Mouse (Mus musculus) heart, embryonic 12.5 days (tissue): ENCODE results near the gene Lrrc42. TPM values are rescaled to one million over a fixed set of nuclear protein-coding genes. Genes with fewer than 3 reads are reported as not detected.

Source experiments
- ATAC-seq: fragments of 200-750 bp; cut with Nextera tagmentation; 2 replicates; pipeline ENCODE4 v1.8.0; 2017; ENCODE audit warnings: moderate TSS enrichment, moderate library complexity; ENCODE audit not compliant: insufficient number of reproducible peaks, low FRiP score
- H3K27ac ChIP-seq: fragments of 300-500 bp; sonication (generic); 2 replicates; pipeline ENCODE4 v1.5.1; 2016; ENCODE audit warnings: mild to moderate bottlenecking, moderate library complexity; ENCODE audit not compliant: poor library complexity, severe bottlenecking
- H3K27me3 ChIP-seq: fragments of 300-500 bp; sonication (generic); replicated peaks from 2 replicates; pipeline ENCODE4 v1.6.1; 2016; ENCODE audit warnings: mild to moderate bottlenecking, moderate library complexity
- H3K36me3 ChIP-seq: fragments of 300-500 bp; sonication (generic); 2 replicates; pipeline ENCODE4 v1.6.1; 2016; ENCODE audit warnings: mild to moderate bottlenecking, moderate library complexity
- H3K4me1 ChIP-seq: fragments of 300-500 bp; sonication (generic); replicated peaks from 2 replicates; pipeline ENCODE4 v1.6.1; 2016; ENCODE audit warnings: mild to moderate bottlenecking
- H3K4me2 ChIP-seq: fragments of 300-500 bp; sonication (generic); 2 replicates; pipeline ENCODE4 v1.6.1; 2016; ENCODE audit warnings: mild to moderate bottlenecking, moderate library complexity
- H3K4me3 ChIP-seq: fragments of 300-500 bp; sonication (generic); 2 replicates; pipeline ENCODE4 v1.5.1; 2016; ENCODE audit warnings: mild to moderate bottlenecking
- H3K9ac ChIP-seq: fragments of 300-500 bp; sonication (generic); 2 replicates; pipeline ENCODE4 v1.6.1; 2016; ENCODE audit warnings: mild to moderate bottlenecking, moderate library complexity
- H3K9me3 ChIP-seq: fragments of 300-500 bp; sonication (generic); replicated peaks from 2 replicates; pipeline ENCODE4 v1.6.1; 2016; ENCODE audit warnings: mild to moderate bottlenecking, moderate library complexity
- WGBS: fragments of 180-500 bp; shearing (Covaris S2); methylation state at CpG from one replicate; pipeline ENCODE4 v1.1.7; 2016; 5-methylcytosine and 5-hydroxymethylcytosine counted together
- polyA plus RNA-seq: library from polyadenylated mRNA; unstranded; fragments of >200 nt; fragmentation: Nextera tagmentation; extraction: Ambion mirVana; gene quantifications from 2 replicates; pipeline ENCODE4 v1.2.1, GENCODE M21; 2016

The Lrrc42 gene
- polyA plus RNA-seq, 1 experiment from 2014 or later: 60.2 TPM

DNA sequence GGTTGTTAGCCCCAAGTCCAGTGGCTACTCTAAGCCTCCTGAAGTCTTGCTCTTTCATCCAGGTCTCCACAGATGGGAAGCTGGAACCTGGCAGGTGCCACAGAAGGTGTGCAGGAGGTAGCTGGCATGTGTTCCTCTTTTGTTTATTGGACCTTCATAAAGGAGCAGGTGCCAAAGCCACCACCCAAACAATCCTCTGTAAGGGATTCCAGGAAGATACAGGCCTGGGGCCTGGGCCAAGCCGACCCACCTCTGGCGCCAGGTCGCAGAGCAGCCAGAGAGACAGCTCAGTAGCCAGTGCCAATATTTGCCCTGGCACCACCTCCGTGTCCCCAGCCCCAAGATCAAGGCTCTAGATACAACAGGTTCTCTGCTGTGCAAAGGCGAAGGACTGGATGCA lies 31.8 kb downstream of the Lrrc42 start:
- no peaks in the 10 kb centered on the region for H3K9me3 ChIP-seq
- H3K9ac ChIP-seq: no peak overlapping the region
- no peak overlapping the region for H3K4me2 ChIP-seq
- no peak overlapping the region for H3K27ac ChIP-seq
- ATAC-seq: no peak
- H3K36me3 ChIP-seq: no peaks in the 10 kb centered on the region
- no peak overlapping the region for H3K4me3 ChIP-seq
- 0 out of 2 replicates have a peak, but pooled peaks cover 5% of the 10 kb centered on the region for H3K4me1 ChIP-seq
- peaks cover 15% of the 10 kb centered on the region; the same call in 1 of the 2 replicates for H3K27me3 ChIP-seq
- 90% methylated on average over 5 of the region's 5 CpGs for WGBS

DNA sequence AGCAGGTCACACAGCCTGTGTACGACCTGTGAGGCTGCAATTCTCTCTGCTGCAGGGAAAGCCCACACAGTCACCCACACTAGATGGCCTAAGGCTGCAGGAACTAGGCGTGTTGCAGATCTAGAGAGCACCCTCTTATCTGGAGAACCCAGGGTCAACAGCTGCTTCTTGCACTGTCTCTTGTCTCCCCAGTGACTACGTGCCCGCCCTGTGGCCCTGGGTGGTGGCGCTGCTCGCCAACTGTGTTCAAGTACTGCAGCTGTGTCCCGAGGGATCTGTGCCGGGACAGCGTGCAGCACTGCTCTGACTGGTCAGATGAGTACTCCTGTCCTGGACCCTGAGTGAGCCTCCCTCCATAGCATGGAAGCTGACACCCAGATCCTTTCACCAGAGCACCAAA lies 35.8 kb downstream of the Lrrc42 start:
- Histone ChIP-seq H3K4me3 (no peak overlapping the region), H3K4me2 (no peak overlapping the region), H3K27me3 (peaks cover 32% of the 10 kb centered on the region), H3K9ac (no peak overlapping the region), H3K4me1 (0 out of 2 replicates have a peak, but pooled peaks cover 5% of the 10 kb centered on the region), H3K9me3 (no peaks in the 10 kb centered on the region), H3K27ac (no peak overlapping the region), H3K36me3 (no peaks in the 10 kb centered on the region)
- ATAC-seq: no peak; the same call in 1 of the 2 replicates
- 48% methylated on average over 9 of the region's 9 CpGs for WGBS

DNA sequence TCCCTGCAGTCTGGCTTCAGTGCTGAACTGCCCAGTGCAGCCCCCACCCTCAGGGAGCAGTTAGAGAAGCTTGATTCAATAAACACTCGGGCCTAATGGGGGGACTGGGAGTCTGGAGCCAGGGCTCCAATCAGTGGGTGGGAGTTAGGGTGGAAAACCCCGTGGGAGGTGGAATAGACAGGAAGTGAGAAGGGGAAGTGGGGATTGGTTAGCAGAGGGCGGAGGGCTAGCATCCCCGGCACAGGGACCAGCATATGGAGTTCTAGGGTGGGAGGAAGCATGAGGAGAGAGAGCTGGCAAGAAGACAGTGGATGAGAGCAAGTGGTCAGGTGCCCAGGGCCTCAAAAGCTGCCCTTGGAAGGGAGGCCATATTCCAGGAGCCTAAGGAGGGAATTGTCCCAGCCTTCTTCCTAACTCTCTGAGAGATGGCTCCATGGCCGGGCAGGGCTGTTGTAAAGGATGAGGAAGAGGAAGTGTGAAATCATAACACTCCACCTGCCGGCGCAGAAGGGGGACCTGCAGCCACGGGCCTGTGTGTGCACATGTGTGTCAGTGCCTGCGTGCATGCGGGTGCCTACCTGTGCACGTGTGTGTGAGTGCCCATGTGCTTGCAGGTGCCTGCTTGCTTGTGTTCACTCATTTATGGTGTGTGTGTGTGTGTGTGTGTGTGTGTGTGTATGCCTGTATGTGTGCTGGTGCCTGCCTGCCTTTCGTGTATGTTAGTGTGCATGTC lies 39.9 kb downstream of the Lrrc42 start:
- H3K36me3 ChIP-seq: no peaks in the 10 kb centered on the region
- H3K4me1 ChIP-seq: peaks cover 16% of the 10 kb centered on the region
- H3K27ac ChIP-seq: no peak overlapping the region
- H3K9me3 ChIP-seq: no peaks in the 10 kb centered on the region
- WGBS: 64% methylated on average over 12 of the region's 12 CpGs
- H3K4me2 ChIP-seq: no peak overlapping the region
- H3K4me3 ChIP-seq: no peak overlapping the region
- no peak overlapping the region for H3K9ac ChIP-seq
- H3K27me3 ChIP-seq: peaks cover 34% of the 10 kb centered on the region
- no peak for ATAC-seq

DNA sequence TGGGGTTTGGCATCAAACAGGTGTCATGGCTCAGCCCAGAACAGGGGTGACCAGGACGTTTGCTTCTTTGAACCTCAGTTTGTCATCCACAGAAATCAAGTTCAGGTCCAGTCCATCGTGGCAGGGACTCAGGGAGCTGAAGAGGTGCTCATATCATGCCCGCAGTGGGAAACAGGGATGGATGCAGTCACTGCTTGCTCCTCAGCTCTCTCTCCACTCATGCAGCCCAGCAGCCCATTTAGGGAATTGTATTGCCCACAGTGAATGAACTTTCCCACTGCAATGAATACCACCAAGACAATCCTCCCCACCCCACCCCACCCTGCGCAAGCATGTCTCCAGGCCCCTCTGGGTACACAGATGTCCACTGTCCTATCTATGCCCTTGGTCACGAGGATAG lies 41.4 kb downstream of the Lrrc42 start:
- Histone ChIP-seq H3K4me3 (no peak overlapping the region), H3K27ac (no peak overlapping the region), H3K36me3 (peaks cover 9% of the 10 kb centered on the region), H3K4me1 (peaks cover 11% of the 10 kb centered on the region), H3K9ac (no peak overlapping the region), H3K4me2 (no peak overlapping the region), H3K27me3 (peaks cover 29% of the 10 kb centered on the region), H3K9me3 (no peaks in the 10 kb centered on the region)
- ATAC-seq: no peak
- 84% methylated on average over 5 of the region's 5 CpGs for WGBS

DNA sequence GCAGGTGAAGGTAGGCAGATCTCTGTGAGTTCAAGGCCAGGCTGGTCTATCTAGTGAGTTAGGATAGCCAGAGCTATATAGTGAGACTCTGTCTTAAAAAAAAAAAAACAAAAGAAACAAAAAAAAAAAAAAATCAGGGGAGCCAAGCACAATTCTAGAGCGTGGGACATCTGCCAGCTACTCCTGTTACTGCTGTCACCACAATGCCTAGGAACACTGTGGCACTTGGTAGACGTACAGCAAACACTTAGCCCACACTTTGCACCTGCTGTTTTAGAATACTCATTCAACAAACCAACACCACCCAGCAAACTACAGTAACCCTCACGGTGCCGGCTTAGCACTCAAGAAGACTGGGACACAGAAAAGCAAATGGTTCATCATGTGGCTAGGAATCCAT lies 41.9 kb downstream of the Lrrc42 start:
- no peak for ATAC-seq
- 62% methylated on average over 4 of the region's 4 CpGs for WGBS
- Histone ChIP-seq H3K27me3 (peaks cover 28% of the 10 kb centered on the region), H3K9ac (no peak overlapping the region), H3K36me3 (peaks cover 9% of the 10 kb centered on the region), H3K4me1 (peaks cover 11% of the 10 kb centered on the region), H3K27ac (no peak overlapping the region), H3K4me2 (no peak overlapping the region), H3K9me3 (no peaks in the 10 kb centered on the region), H3K4me3 (no peak overlapping the region)

DNA sequence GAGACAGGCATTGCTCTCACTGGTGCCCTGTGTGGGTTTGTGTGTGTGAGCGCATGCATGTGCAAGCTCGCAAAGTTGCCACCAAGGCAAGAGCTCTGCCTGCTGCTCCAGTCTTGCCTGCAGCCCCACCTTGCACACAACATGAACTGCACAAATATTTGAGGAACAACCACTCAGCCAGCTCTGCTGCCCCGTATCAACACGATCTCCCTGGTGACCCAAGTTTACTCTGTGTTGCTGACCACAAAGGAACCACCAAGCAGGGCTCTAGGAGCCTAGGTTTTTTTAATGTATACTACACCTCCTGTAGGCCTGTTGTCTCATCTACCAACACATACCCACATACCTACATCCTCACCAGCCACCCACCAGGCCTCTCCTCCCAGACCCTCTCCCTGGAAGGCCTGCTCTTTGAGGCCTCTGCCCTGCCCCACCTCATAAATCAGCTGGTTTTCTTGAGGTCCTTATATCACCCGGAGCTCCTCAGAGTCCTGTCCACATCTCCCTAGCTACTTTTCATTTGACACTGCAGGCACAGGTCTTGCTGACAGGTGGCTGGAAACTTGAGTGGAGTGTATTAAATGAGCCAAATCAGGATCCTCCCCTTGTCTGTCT lies 42.7 kb downstream of the Lrrc42 start:
- Histone ChIP-seq H3K4me1 (peaks cover 11% of the 10 kb centered on the region), H3K36me3 (peaks cover 15% of the 10 kb centered on the region), H3K27me3 (peaks cover 19% of the 10 kb centered on the region), H3K4me2 (no peak overlapping the region), H3K9ac (no peak overlapping the region), H3K4me3 (no peak overlapping the region), H3K9me3 (no peaks in the 10 kb centered on the region), H3K27ac (no peak overlapping the region)
- 0 out of 2 replicates have a peak, but pooled peaks have one; percentile 24 for ATAC-seq
- WGBS: 74% methylated on average over 5 of the region's 5 CpGs

DNA sequence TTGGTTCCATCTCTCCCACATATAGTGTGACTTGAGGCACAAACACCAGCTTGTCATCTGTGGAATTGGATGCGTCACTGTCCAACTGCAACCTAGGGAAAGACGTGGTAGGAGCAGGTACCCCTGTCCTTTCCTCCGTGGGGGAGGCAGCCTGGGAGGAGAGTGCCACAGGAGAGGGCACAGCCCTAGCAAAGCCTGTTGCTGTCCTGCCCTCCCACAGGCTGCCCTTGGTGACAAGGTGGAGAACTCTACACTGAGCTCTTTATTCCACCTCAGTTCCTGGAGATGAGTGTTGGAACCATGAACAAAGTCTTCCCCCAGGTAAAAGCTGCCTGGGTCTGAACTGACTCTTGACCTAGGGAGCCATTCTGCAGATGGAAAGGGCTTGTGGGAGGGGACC lies 44.5 kb downstream of the Lrrc42 start, which contains the start of gene Ldlrad1:
Ldlrad1 (plus strand) TSS at position 301 of the 400 bp plus-strand sequence.
- Histone ChIP-seq H3K9ac (no peak within 1 kb of the TSS), H3K27ac (no peak within 1 kb of the TSS), H3K9me3 (no peaks in the 10 kb centered on the region), H3K4me2 (no peak within 1 kb of the TSS), H3K4me1 (peaks cover 11% of the 10 kb centered on the region), H3K27me3 (peaks cover 11% of the 10 kb centered on the region), H3K36me3 (peaks cover 33% of the 10 kb centered on the region), H3K4me3 (no peak within 1 kb of the TSS)
- no peak for ATAC-seq
- 80% methylated on average over 3 of the region's 3 CpGs for WGBS

DNA sequence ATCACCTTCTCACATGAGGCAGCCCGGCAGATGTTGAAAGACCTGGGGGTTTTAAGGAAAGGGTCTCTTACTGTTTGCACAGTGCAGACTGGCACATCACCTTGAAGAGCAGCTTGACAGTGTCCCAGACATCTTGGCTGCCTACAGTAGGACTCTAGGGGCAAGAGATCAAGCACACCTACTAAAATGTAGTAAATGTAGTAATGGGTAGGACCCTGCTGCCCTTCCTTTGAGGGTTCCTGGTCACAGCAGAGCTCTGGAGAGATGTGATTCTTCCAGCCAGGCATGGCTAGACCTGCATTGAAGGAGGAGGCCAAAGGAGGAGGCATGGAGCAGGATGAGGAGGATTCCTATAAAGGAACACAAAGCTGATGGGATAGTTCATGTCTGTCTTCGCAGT lies 46.3 kb downstream of the Lrrc42 start:
- 92% methylated on average over 2 of the region's 2 CpGs for WGBS
- Histone ChIP-seq H3K27ac (no peak overlapping the region), H3K4me3 (no peak overlapping the region), H3K4me2 (no peak overlapping the region), H3K4me1 (peaks cover 11% of the 10 kb centered on the region), H3K27me3 (peaks cover 2% of the 10 kb centered on the region; the same call in 1 of the 2 replicates), H3K9ac (no peak overlapping the region), H3K9me3 (no peaks in the 10 kb centered on the region), H3K36me3 (peaks cover 50% of the 10 kb centered on the region)
- no peak for ATAC-seq

DNA sequence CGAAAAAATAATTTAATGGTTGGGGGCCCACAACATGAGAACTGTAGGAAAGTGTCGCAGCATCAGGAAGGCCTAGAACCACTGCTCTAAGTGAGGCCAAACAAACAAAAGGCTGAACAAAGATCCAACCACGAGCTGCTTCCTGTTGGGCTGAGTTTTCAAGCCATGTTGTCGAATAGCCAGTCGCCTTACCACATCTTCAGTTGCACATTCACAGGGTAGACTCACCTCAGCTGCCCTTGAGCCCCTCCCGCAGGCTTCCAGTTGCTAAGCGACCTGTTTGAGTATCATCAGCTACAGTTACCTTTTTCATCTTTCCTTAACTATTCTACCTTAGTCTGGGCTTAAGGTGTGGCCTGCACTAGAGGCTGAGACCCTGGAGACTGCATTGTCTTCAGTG lies 50.3 kb downstream of the Lrrc42 start:
- Histone ChIP-seq H3K4me2 (no peak overlapping the region), H3K4me1 (no peaks in the 10 kb centered on the region), H3K9ac (no peak overlapping the region), H3K27ac (no peak overlapping the region), H3K36me3 (peaks cover 85% of the 10 kb centered on the region), H3K4me3 (no peak overlapping the region), H3K9me3 (no peaks in the 10 kb centered on the region), H3K27me3 (no peaks in the 10 kb centered on the region)
- WGBS: 84% methylated on average over 7 of the region's 7 CpGs
- ATAC-seq: no peak

DNA sequence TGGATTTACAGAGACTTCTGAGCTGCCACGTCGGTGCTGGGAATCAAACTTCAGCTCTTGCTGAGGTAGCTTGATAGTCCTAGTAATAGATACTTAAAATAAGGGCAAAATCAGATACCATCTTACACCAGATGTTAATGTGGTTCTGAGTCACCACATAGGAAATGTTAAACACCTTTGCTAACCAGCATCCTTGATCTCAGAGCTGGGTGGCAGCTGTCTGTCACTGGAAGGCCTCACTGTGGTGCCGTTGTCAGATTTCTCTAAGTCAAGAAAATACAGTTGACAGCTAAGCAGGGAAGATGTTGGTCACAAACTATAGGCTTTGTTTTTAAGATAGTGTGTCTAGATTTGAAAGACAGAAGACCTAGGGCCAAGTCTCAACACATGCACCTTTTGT lies 51.6 kb downstream of the Lrrc42 start:
- ATAC-seq: no peak
- Histone ChIP-seq H3K4me3 (no peak overlapping the region), H3K4me1 (no peaks in the 10 kb centered on the region), H3K9me3 (no peaks in the 10 kb centered on the region), H3K4me2 (no peak overlapping the region), H3K27ac (no peak overlapping the region), H3K27me3 (no peaks in the 10 kb centered on the region), H3K36me3 (peaks cover 88% of the 10 kb centered on the region), H3K9ac (no peak overlapping the region)
- 95% methylated on average over 3 of the region's 3 CpGs for WGBS

DNA sequence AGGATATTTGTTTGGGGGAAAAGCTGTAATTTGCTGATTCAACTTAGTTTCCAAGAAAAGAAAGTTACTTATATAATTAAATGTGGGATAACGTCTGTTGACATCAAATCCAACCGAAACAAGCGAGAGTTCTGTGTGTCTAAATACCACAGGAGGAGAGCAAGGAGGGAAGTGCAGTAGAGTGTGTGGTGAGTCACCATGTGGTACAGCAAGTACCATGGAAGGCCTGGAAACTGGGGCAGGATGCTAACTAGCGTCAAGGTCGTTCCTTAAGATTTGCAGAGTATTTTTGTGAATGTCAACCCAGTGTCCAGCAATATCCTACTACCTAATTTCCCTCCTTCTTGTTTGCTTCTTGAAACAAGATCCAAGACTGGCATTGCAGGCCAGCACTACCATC lies 55.3 kb downstream of the Lrrc42 start:
- Histone ChIP-seq H3K27me3 (no peaks in the 10 kb centered on the region), H3K9ac (no peak overlapping the region), H3K4me2 (no peak overlapping the region), H3K27ac (no peak overlapping the region), H3K36me3 (peaks cover 88% of the 10 kb centered on the region), H3K9me3 (no peaks in the 10 kb centered on the region), H3K4me1 (no peaks in the 10 kb centered on the region), H3K4me3 (no peak overlapping the region)
- ATAC-seq: no peak
- WGBS: 94% methylated on average over 5 of the region's 5 CpGs
